In the genomic region with DNA sequence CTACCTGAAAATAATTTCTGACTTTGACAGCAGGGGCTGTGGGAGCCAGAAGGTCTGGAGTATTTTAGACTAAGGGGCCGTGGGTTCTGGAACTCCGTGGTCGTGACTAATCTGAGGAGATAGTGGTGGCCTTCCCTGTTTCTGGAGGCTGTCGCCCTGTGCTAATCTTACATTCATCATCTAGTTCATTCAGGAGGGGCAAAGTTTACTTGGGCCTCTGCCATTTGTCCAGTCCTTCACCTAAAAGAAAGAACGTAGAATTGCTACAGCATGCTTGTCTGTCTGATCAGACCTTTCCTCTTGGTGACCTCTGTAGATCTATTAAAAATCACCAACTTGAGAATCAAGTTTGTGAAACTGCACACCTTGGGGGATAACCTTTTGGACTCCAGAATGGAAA, we compare ENCODE assay signal across 14 mouse cellular contexts. TPM values are rescaled to one million over a fixed set of nuclear protein-coding genes. Genes with fewer than 3 reads are reported as not detected.
A peak's percentile ranks its signal among the peaks of the same experiment; 100 is the strongest.
DNase-seq lines count a peak whose midpoint lies in the region.
"Had no signal": no experiment of that assay in that cellular context is flagged by ENCODE, and none has a peak within 500 bp of the region (broad histone marks: within the 10 kb centered on the region; RNA-seq: fewer than 3 reads in every experiment).

No protein-coding gene starts in this region.

- peak; percentile 56 for DNase-seq in adrenal gland, postnatal 14 days
- no peak for DNase-seq in adrenal gland, postnatal 10 days
- DNase-seq in kidney, adult 18-20 months, result peak; percentile 56
- no peak for DNase-seq in kidney, postnatal 4 days
- peak; percentile 63 to 79 for DNase-seq in kidney, postnatal 36 days
- DNase-seq in kidney, postnatal 14 days, result no peak
- DNase-seq: cerebellum, adult 18-20 months; cerebellum, adult 9-11 months; cerebellum, postnatal 36 days; gastrocnemius, postnatal 10 days; heart, adult 18-20 months had no signal

RNA-seq across cellular contexts. Expression of gene Lamb1, which starts 17.2 kb away (rescaled TPM):
- total RNA-seq in adrenal gland, postnatal 14 days (2021), result 174 and 193 TPM in 2 replicates
- total RNA-seq in adrenal gland, postnatal 10 days (2021), result 100 to 1,000 TPM; 147 to 165 TPM

RNA-seq across cellular contexts. Expression of gene Gm6993, which starts 41.7 kb away (rescaled TPM):
- not detected in 2 replicates for total RNA-seq in adrenal gland, postnatal 14 days (2021)
- total RNA-seq in adrenal gland, postnatal 10 days (2021), result not detected
- total RNA-seq: CH12.LX; gastrocnemius, postnatal 10 days; gastrocnemius, postnatal 4 days; heart, adult 18-20 months; heart, postnatal 25 days had no signal

Comparison
In these comparisons a context has a peak if more than half of its experiments do, and no peak if none do; other contexts are left out.
1. DNase-seq: peak in adrenal gland, postnatal 14 days (single experiment), kidney, adult 18-20 months (single experiment) and kidney, postnatal 36 days (2 of 2); none in adrenal gland, postnatal 10 days (single experiment), kidney, postnatal 4 days (0 of 2) and kidney, postnatal 14 days (single experiment).